8 mouse cellular contexts compared by ENCODE assay signal in the genomic region with DNA sequence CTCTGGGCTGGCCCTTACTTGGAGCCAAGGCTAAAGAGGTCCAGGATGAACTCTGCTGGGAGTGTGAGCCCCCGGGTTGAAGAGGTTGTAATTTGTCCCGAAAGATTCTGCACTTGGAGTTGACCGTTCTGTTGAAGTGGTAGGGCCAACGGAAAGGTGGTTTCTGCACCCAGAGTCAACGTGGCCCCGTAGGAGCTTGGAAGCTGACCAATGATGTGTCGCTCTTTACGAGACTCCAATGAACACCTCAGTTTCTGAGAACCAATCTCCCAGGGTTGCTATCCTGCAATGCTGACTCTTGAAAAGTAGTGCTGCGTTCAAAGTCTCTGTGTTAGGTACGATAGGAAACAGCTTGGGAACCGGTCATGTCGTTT. TPM values are rescaled to one million over a fixed set of nuclear protein-coding genes. Genes with fewer than 3 reads are reported as not detected.
DNase-seq lines count a peak whose midpoint lies in the region; ATAC-seq and TF ChIP-seq lines count a peak whose summit lies in the region.

No protein-coding gene starts in this region.

- H3K27me3 ChIP-seq in forebrain, embryonic 13.5 days, result no peaks in the 10 kb centered on the region
- no peaks in the 10 kb centered on the region for H3K27me3 ChIP-seq in lung, embryonic 16.5 days (ENCODE audit: control insufficient read depth, insufficient read depth, low read depth, low read length)

- H3K9me3 ChIP-seq in forebrain, embryonic 13.5 days (replicated peaks), result no peaks in the 10 kb centered on the region
- no peaks in the 10 kb centered on the region for H3K9me3 ChIP-seq in lung, embryonic 16.5 days (ENCODE audit: control insufficient read depth, low read length)

- no peak for ATAC-seq in forebrain, embryonic 13.5 days
- no peak; the same call in 1 of the 2 replicates for ATAC-seq in lung, embryonic 16.5 days (ENCODE audit: low read depth)

- H3K4me1 ChIP-seq in bone marrow macrophage, adult 2 months (ENCODE audit: control insufficient read depth, insufficient read depth, low read length), result peaks cover 12% of the 10 kb centered on the region
- H3K4me1 ChIP-seq in forebrain, embryonic 13.5 days, result peaks cover 17% of the 10 kb centered on the region
- peaks cover 10% of the 10 kb centered on the region for H3K4me1 ChIP-seq in lung, embryonic 16.5 days (replicated peaks; ENCODE audit: control insufficient read depth, insufficient read depth, low read length)

- peak overlapping the region; percentile 83 for H3K4me2 ChIP-seq in forebrain, embryonic 13.5 days
- peak overlapping the region; percentile 77 for H3K4me2 ChIP-seq in lung, embryonic 16.5 days (ENCODE audit: low read depth, low read length)

- 8% methylated on average over 12 of the region's 12 CpGs for WGBS in forebrain, embryonic 13.5 days
- WGBS in lung, embryonic 16.5 days, result 2% methylated on average over 12 of the region's 12 CpGs

- peak overlapping the region; percentile 97 for H3K4me3 ChIP-seq in bone marrow macrophage, adult 2 months (ENCODE audit: insufficient read depth, low read length)
- peak overlapping the region; percentile 93 for H3K4me3 ChIP-seq in forebrain, embryonic 13.5 days
- peak overlapping the region; percentile 96 for H3K4me3 ChIP-seq in lung, embryonic 16.5 days (ENCODE audit: low read length)

- H3K36me3 ChIP-seq in forebrain, embryonic 13.5 days (ENCODE audit: poor library complexity, severe bottlenecking), result no peaks in the 10 kb centered on the region
- no peaks in the 10 kb centered on the region for H3K36me3 ChIP-seq in lung, embryonic 16.5 days (ENCODE audit: control insufficient read depth, insufficient read depth, low read length)

- peak; percentile 93 for DNase-seq in heart, adult 11 months
- DNase-seq in heart, adult 8-10 months (ENCODE audit: low spot score), result no peak
- peak; percentile 63 for DNase-seq in kidney, adult 11 months
- peak; percentile 67 for DNase-seq in yolk sac, embryonic 10.5 days (ENCODE audit: low spot score)
- DNase-seq in T-cell, adult 2 months (ENCODE audit: low spot score), result no peak

- H3K9ac ChIP-seq in forebrain, embryonic 13.5 days, result peak overlapping the region; percentile 96
- peak overlapping the region; percentile 98 for H3K9ac ChIP-seq in lung, embryonic 16.5 days (ENCODE audit: low read length)

- no peak overlapping the region for H3K27ac ChIP-seq in bone marrow macrophage, adult 2 months (ENCODE audit: insufficient read depth, low read depth, low read length)
- no peak overlapping the region for H3K27ac ChIP-seq in forebrain, embryonic 13.5 days
- no peak overlapping the region for H3K27ac ChIP-seq in lung, embryonic 16.5 days (ENCODE audit: low read length)

- no peak for TF ChIP-seq CTCF in bone marrow macrophage, adult 2 months (IDR thresholded peaks at IDR 0.05; ENCODE audit: low read depth, low read length)

- no peak for TF ChIP-seq POLR2A in bone marrow macrophage, adult 2 months (IDR thresholded peaks at IDR 0.05; ENCODE audit: borderline replicate concordance, low read depth, low read length)

RNA-seq across cellular contexts. Expression of gene Suclg1, which starts 0.9 kb away (rescaled TPM):
- 100 to 1,000 TPM; 478 to 547 (median 493) TPM for total RNA-seq in heart, adult 8-10 months (2022)
- polyA plus RNA-seq in bone marrow macrophage, adult 2 months (2012; ENCODE audit: insufficient read depth, insufficient read length, missing spikeins), result 56.4 and 64.4 TPM in 2 replicates
- polyA plus RNA-seq in forebrain, embryonic 13.5 days (2015; fragmentation: Nextera tagmentation; extraction: Ambion mirVana), result 141 and 146 TPM in 2 replicates
- 148 and 151 TPM in 2 replicates for polyA plus RNA-seq in lung, embryonic 16.5 days (2015; fragmentation: Nextera tagmentation; extraction: Ambion mirVana)

RNA-seq across cellular contexts. Expression of gene Dnah6, which starts 27.6 kb away (rescaled TPM):
- total RNA-seq in heart, adult 8-10 months (2022), result under 1 TPM; 0.03 to 0.14 (median 0.08) TPM
- not detected in 2 replicates for polyA plus RNA-seq in bone marrow macrophage, adult 2 months (2012; ENCODE audit: insufficient read depth, insufficient read length, missing spikeins)
- polyA plus RNA-seq in forebrain, embryonic 13.5 days (2015; fragmentation: Nextera tagmentation; extraction: Ambion mirVana), result 0.17 and 0.23 TPM in 2 replicates
- polyA plus RNA-seq in lung, embryonic 16.5 days (2015; fragmentation: Nextera tagmentation; extraction: Ambion mirVana), result 0.54 and 0.78 TPM in 2 replicates

Comparison
In these comparisons a context has a peak if more than half of its experiments do, and no peak if none do; other contexts are left out.
1. DNase-seq: peak in heart, adult 11 months (single experiment), kidney, adult 11 months (single experiment) and yolk sac, embryonic 10.5 days (single experiment); none in heart, adult 8-10 months (single experiment) and T-cell, adult 2 months (single experiment).
2. Peak in every context shown above with its lines, with median percentiles within 50 percentile points of each other: H3K4me3 ChIP-seq.